Mouse (Mus musculus): ENCODE measurements at regions not wholly inside any gene's neighbourhood (a gene's known extent, or its start where the extent isn't known, plus 50 kb on each side); places are given as distances from the start of the nearest gene placed in this dataset.

DNA sequence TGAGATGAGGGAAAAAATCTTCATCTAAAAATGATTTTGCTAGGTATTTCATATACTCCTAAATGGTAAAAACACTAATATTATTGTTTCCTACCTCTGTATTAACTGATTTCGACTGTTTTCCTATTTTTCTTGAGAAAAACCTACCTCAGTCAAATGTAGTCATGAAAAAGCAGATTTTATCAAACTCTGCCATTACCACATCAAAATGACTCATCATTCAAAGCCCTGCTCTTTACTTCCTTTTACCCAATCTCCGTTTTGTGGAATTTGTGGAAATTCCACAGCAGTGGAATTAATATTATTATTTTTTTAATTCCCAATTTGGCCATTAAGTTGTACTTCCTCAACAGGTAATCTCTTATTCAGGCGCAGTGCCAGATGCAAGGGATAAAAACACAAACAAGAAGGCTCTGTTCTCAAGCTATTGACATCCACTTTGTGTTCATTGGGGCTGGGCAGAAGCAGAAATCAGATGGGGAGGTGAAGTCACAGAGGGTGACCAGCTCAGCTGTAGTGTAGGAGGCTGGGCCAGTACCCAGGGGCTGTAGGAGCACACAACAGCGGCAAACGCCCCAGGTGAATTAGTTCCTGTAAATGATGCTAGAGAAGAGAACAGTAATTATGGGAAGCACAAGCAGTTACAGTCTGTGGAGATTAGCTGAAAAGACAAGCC, 138.2 kb upstream of the Mocs2 start:
- no peak for DNase-seq

DNA sequence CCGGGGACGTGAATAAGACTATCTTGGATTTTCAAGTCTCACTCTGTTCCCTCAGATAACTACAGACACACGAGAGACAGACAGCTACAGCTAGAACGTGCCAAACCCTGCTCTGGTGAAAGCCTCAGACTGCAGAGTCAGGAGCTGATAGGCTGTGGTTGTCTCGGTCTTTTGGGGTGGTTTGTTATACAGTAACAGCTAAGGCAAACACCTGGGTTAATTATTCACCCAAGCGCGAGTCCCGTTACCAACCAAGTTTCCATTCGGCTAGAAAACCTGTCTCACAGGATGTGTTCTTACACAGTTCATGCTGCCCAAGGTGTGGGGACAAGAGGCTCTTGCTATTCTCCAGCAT, 137.7 kb upstream of the Mocs2 start:
- no peak for DNase-seq

DNA sequence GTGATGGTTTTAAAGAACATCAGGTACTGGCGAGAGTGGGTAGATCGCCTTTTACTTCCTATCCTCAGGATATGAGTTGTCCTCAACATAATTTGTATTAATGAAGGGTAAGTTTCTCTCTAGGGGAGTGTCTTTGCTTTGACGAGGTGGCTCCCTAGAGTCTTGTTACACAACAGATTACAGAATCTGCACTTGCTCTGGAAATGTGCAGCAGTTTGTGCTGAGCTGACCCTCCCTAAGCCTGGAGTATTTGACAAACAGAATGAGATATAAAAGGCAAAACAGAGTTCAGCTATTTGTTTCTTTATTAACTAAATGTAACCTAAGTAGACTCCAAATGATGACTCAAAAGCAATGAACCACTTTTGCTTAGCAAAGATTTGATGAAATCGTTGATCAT, 136.8 kb upstream of the Mocs2 start:
- no peak for DNase-seq

DNA sequence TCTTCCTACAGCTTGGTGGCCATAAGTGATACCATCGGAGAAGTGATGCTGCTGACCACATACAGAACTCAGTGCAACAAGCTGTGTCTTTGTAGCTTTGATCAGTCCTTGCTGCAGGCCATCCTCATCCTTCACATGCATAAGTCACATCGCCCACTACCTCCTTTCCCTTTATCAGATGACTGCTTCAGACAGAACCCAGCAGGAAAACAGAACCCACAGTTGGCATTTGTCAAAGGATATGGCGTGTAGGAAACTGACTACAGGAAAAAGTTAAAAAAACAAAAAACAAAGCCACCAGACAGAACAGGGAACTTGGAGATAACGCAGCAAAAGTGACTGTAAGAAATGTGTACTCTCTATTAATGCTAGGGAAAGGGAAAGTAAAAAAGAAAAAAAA, 136.1 kb upstream of the Mocs2 start:
- no peak for DNase-seq

DNA sequence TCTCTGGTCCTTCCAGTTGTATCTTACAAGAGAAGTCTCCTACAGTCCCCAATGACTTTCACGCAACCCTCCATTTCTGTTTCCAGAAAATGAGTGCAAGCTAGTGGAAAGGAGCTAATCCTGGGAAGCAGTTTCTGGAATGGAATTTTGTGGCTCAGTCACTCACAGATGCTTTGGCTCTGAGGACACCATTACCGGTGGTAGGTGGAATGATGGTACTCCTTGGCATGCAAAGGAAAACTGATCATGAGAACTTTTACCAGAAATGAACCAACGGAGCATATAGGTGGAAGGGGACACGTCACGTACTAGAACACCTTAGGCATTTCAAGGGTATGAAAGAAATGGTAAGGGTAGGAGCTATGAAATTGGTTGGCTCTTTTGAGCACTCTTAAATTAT, 135.1 kb upstream of the Mocs2 start:
- no peak for DNase-seq

DNA sequence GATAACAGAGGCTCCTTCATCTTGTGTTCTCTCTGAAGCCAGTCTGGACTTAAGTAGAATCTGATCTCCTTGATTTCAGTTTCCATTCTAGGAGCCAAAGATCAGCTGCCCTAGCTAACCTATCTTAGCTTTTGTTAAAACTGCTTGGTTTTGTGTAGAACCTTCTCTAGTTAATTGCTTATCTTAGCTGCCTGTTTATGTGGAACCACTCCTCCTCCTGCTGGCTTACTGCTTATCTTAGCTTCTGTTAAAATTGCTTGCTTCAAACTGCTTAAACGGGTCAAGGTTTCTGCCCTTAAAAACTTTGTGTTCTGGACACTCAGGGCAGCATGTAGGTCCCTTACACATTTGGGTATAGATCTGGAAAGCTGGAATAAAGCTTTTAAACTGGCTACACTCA, 133.7 kb upstream of the Mocs2 start:
- no peak for DNase-seq

DNA sequence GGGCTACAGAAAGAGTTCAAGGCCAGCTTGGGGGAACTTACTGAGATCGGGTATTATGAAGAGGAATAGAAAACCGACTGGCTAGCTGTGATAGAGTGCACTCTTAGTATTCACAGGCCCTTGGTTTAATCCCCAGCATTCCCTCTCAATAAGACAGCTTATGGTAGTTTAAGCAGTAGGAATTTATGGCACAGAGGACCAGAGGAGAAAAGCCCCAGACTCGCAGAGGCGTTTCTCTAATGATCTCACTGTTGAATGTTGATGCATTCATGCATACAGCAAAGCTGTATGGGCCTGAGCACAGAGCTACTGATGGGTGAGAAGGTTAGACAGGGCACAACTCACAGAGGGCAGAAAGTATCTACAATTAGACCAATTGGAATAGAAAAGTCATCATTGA, 132.7 kb upstream of the Mocs2 start:
- no peak for DNase-seq

DNA sequence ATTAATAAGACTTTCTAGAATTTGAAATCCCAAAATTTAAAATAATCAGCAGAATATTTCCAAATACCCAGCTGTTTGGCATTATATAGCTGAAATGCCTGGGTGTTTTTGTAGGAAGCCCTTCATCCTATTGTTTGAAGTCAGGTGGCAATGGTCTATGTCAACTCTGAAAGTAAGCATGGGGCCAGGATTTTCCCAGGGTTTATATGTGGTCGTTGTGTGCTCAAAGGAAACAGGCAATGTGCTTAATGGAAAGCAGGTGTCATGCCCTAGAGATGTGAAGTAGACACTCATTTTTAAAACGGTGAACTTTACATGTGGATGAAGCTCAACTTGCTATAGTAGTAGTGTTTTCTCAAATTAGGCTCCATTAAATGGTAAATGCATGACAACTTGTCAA, 105.4 kb upstream of the Mocs2 start:
- no peak for DNase-seq

DNA sequence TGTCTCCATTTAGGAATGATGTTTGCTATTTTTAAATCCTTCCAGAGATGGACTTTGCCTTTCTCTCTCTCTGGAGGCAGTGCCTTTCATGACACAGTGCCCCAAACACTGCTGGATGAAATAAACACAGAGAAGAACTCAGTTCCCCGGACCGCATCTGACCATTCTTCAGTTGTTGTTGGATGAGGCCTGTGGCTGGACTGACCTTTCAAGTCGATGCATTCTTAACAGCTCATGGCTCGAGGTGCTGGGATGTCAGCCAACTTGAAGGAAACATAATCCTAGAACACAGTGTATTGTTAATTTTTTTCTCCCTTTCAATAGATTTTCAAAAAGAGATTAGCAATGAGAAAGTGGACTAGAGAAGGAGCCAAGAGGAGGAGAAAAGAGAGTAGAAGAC, 98.3 kb upstream of the Mocs2 start:
- no peak for DNase-seq

DNA sequence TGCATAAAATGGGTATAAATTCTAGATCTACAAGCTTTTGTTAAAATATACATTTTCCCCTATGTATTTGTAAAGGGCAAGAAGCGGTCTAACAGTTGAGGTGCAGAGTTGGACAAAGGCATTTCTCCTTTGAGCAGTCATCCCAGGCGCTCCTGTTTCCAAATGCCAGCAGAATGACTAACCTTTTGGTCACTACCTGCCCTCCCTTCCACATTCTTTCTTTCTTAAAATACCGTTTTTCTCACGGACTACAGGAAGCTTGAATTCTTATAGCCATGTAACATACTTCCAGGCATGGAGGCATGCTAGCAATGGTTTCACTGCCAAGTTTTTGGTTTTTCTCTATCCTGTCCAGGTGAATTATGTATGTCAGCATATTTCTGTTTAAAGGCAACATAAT, 91.2 kb upstream of the Mocs2 start:
- DNase-seq, result no peak

DNA sequence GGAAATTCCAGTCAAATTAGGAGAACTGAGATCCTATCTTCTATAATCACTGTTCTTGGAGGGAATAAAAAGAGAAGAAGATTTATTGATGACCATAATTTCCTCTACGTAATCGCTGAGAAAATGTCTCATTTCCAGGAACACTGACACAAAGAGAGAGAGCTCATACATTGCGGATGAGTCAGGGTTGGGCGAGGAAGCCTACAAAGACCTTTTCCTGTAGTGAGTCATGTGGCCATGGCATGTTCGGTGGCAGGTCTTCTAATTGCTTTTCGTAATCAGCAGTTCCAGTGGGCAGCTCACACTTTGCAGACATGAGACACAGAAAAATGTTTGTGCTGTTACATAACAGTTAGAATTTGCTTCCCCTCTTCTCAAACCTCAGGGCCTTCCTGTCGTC, 83.0 kb upstream of the Mocs2 start:
- DNase-seq, result no peak

DNA sequence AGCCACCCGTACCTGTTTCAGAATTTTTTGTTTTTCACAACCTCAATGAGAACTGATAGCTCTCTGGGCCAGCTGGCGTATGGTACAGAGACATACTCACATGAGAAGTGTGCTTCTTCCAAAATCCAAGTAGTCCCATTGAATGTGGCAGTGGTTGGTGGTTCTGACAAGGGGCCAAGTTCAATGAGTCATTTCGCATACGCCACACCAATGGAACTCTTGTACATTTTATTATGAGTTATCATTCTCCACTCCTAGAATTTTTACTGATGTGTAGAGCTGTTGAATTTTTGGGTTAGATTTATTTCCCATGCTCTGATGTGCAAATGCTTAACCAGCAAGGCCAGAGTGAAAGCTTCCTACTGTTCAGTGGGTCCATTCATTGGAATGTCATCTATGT, 82.0 kb upstream of the Mocs2 start:
- DNase-seq, result no peak

DNA sequence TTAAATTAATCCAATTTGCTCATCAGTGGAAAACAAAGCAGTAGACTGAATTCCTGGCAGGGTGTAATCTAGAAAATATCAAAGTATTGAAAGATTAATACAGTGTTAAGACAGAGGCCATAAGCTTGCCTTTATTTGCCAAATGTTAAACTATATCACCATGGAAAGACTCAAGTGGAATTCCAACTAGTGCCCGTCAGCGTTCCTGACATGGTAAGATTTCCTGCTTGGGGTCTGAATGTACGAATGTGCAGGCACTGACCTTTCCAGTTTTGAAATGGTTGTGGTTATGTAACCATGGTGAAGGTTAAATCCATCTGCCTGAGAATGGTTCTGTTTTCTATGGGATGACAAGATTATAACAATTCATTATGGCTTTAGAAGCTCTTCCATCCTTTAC, 75.5 kb upstream of the Mocs2 start:
- no peak for DNase-seq

DNA sequence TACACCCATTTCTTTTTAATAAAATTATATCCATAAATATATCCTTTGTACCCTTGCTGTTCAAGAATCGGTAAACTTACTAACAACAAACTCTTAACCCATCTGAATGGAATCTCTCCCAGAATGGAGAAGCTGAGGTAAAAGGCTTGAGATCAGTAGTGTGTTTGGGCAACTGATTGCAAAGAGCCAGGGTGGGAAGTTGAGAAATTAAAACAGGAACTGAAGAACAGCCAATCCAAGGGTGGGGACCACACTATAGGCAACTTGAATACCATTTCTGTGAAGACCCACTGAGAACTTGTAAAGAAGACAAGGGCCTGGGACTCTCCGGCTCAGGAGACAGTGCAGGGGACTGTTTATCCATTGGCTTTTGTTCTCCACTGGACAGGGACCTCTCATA, 72.2 kb upstream of the Mocs2 start:
- DNase-seq, result no peak

DNA sequence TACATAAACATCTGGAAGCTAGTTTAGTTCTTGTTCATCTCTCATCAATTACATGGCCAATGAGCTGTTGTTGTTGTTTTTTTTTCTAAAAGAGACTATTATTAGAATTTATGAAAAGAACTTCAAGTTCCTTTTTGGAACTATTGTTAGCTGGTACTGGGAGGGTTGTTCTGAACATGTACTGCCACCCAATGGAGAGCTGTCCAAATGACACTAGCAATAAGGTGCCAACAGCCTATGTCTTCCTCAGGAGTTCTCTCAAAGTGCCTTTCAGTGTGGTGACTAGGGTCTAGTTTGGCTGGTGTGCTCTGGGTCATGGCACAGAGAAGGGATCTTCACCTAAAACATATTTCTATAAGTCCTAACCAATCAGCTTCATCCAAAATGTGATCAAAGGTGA, 60.6 kb upstream of the Mocs2 start:
- peak; percentile 10 for DNase-seq

DNA sequence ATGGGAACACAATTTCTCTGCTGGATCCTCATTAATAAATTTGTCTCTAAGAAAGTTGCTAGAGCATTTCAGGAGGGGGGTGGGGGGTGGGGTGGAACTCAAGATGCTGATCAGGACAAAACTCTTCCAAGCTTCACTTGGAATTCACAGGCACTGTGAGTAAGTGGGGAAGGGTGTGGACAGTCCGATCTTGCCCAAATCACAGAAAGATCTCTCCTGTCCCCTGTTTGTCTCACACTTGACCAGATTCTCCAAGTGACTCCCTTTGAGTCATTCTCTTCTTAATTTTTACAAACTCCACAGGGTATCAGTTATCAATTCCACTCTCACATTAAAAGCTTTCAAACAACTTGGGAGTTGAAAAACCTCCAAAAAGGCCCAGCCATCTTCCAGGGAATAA, 58.1 kb upstream of the Mocs2 start:
- DNase-seq, result no peak

DNA sequence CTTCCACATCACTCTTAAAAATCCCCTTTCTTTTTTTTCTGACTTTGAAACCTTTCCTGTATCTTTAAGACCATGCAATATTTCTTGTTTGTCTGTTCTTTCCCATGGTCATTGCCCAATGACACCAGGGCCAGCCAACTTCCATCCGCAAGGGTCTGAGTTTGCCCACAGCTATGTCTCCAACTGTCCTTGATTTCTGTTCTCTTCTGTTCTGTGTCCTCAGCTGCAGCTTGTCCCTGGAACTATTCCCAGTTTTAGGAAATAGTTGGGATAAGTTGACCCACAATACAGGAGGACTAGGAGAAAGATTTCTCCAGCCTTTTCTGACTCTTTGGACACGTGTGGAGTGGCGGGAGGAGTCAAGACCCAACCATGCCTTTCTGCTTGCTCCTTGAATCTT, 57.1 kb upstream of the Mocs2 start:
- DNase-seq, result no peak
